Mouse (Mus musculus) small intestine, adult 2 months (tissue): ENCODE results near the gene Sgsm1.

Source experiments
- CTCF ChIP-seq: fragments of 200-500 bp; IDR thresholded peaks from 2 replicates; pipeline ENCODE4 v1.5.1; 2012; ENCODE audit warnings: low read depth, mild to moderate bottlenecking, control low read depth, inconsistent platforms, low read length, moderate library complexity, mixed read lengths; ENCODE audit not compliant: insufficient replicate concordance, insufficient read length; ENCODE audit errors: extremely low read depth
- POLR2A ChIP-seq: fragments of 200-500 bp; IDR thresholded peaks from 2 replicates; pipeline ENCODE4 v1.6.1; 2012; ENCODE audit warnings: low read depth, mild to moderate bottlenecking, control low read depth, inconsistent platforms, low read length, moderate library complexity

- TF ChIP-seq POLR2A (no peak; the same call in 1 of the 2 replicates), CTCF (no peak)
Measured at GRCm38 (mm10) chr5:113216328-113216960, 94.1 kb downstream of the Sgsm1 start.
